Mouse (Mus musculus) embryo, embryonic 11.5 days (tissue): ENCODE data around the gene Myh7.
"Not testable (repeated sequence)": the region's sequence is repeated elsewhere in the genome, so short reads cannot be mapped to it uniquely, and the experiment has no call there.

Experiments used
- DNase-seq: peaks from one replicate; pipeline ENCODE4 v3.0.0-alpha.2; 2012; ENCODE audit warnings: low read depth, low spot score

Myh7 gene

GRCm38 (mm10) chr14:54994136-54994868 is at the start of gene Myh7:
TSS of gene Myh7 (minus strand) at chr14:54994626.
- no peak for DNase-seq

- not testable (repeated sequence) for DNase-seq
These were observed 49.3 kb upstream of the Myh7 start for GRCm38 (mm10) chr14:55043694-55044093.

GRCm38 (mm10) chr14:55032695-55033225 is 38.3 kb upstream of the Myh7 start:
- no peak for DNase-seq

- DNase-seq = no peak
These were observed 34.7 kb upstream of the Myh7 start for GRCm38 (mm10) chr14:55029034-55029698.

GRCm38 (mm10) chr14:55028333-55028835 is 34.0 kb upstream of the Myh7 start:
- no peak for DNase-seq

GRCm38 (mm10) chr14:55027653-55028052 is 33.2 kb upstream of the Myh7 start:
- DNase-seq = no peak

GRCm38 (mm10) chr14:55027251-55027650 is 32.8 kb upstream of the Myh7 start:
- no peak for DNase-seq

GRCm38 (mm10) chr14:55025527-55025926 is 31.1 kb upstream of the Myh7 start:
- no peak for DNase-seq

GRCm38 (mm10) chr14:55024236-55024635 is 29.8 kb upstream of the Myh7 start:
- DNase-seq = peak; percentile 54

GRCm38 (mm10) chr14:55023011-55023410 is 28.6 kb upstream of the Myh7 start:
- DNase-seq = no peak

- DNase-seq = no peak
These were observed 26.0 kb upstream of the Myh7 start for GRCm38 (mm10) chr14:55020394-55020793.

- DNase-seq = no peak
These were observed 22.4 kb upstream of the Myh7 start for GRCm38 (mm10) chr14:55016876-55017275.

GRCm38 (mm10) chr14:55015767-55016111 is 21.3 kb upstream of the Myh7 start:
- no peak for DNase-seq

- DNase-seq = peak; percentile 96
These were observed 20.8 kb upstream of the Myh7 start, which contains the start of gene Ngdn for GRCm38 (mm10) chr14:55014991-55015766. TSS of gene Ngdn (plus strand) at chr14:55015454.

- no peak for DNase-seq
These were observed 20.2 kb upstream of the Myh7 start for GRCm38 (mm10) chr14:55014591-55014990.

GRCm38 (mm10) chr14:55011116-55011515 is 16.7 kb upstream of the Myh7 start:
- DNase-seq = no peak

GRCm38 (mm10) chr14:55008417-55008816 is 14.0 kb upstream of the Myh7 start:
- DNase-seq = no peak

- DNase-seq = no peak
These were observed 12.9 kb upstream of the Myh7 start for GRCm38 (mm10) chr14:55007120-55007908.

GRCm38 (mm10) chr14:55006541-55006940 is 12.1 kb upstream of the Myh7 start:
- DNase-seq = no peak

- DNase-seq = no peak
These were observed 11.5 kb upstream of the Myh7 start for GRCm38 (mm10) chr14:55005967-55006366.

- DNase-seq = no peak
These were observed 11.1 kb upstream of the Myh7 start for GRCm38 (mm10) chr14:55005506-55005905.
